Mouse (Mus musculus) heart, embryonic 16.5 days (tissue): ENCODE data around the gene Kirrel3. TPM values are rescaled to one million over a fixed set of nuclear protein-coding genes. Genes with fewer than 3 reads are reported as not detected.
A peak's percentile ranks its signal among the peaks of the same experiment; 100 is the strongest.

Source experiments
- ATAC-seq: fragments of 200-750 bp; cut with Nextera tagmentation; replicated peaks from 2 replicates; pipeline ENCODE4 v1.8.0; 2017; ENCODE audit warnings: moderate number of reproducible peaks; ENCODE audit not compliant: insufficient read depth, low FRiP score; ENCODE audit errors: extremely low read depth
- H3K27ac ChIP-seq: fragments of 300-500 bp; sonication (generic); 2 replicates; pipeline ENCODE4 v1.5.1; 2014; ENCODE audit warnings: mild to moderate bottlenecking, low read length, control low read depth, moderate library complexity
- H3K27me3 ChIP-seq: fragments of 300-500 bp; sonication (generic); 2 replicates; pipeline ENCODE4 v1.6.1; 2014; ENCODE audit warnings: low read length, mixed read lengths; ENCODE audit not compliant: control insufficient read depth, insufficient read depth
- H3K36me3 ChIP-seq: fragments of 300-500 bp; sonication (generic); 2 replicates; pipeline ENCODE4 v1.6.1; 2014; ENCODE audit not compliant: control insufficient read depth, insufficient read depth
- H3K4me1 ChIP-seq: fragments of 300-500 bp; sonication (generic); 2 replicates; pipeline ENCODE4 v1.6.1; 2014; ENCODE audit warnings: low read length, mixed read lengths; ENCODE audit not compliant: control insufficient read depth, insufficient read depth
- H3K4me2 ChIP-seq: fragments of 300-500 bp; sonication (generic); 2 replicates; pipeline ENCODE4 v1.6.1; 2014; ENCODE audit warnings: low read depth, mild to moderate bottlenecking, control low read depth, low read length
- H3K4me3 ChIP-seq: fragments of 300-500 bp; sonication (generic); 2 replicates; pipeline ENCODE4 v1.5.1; 2014; ENCODE audit warnings: mild to moderate bottlenecking, control low read depth, low read length
- H3K9ac ChIP-seq: fragments of 300-500 bp; sonication (generic); 2 replicates; pipeline ENCODE4 v1.6.1; 2014; ENCODE audit warnings: low read length, control low read depth
- H3K9me3 ChIP-seq: fragments of 300-500 bp; sonication (generic); replicated peaks from 2 replicates; pipeline ENCODE4 v1.6.1; 2016; ENCODE audit warnings: low read length; ENCODE audit not compliant: control insufficient read depth
- WGBS: fragments of 180-500 bp; shearing (Covaris S2); extraction: QIAGEN DNeasy Blood & Tissue Kit; methylation state at CpG from one replicate; pipeline ENCODE4 v1.1.7; 2014; 5-methylcytosine and 5-hydroxymethylcytosine counted together
- polyA plus RNA-seq: library from polyadenylated mRNA; unstranded; fragments of >200 nt; fragmentation: Nextera tagmentation; extraction: Ambion mirVana; gene quantifications from 2 replicates; pipeline ENCODE4 v1.2.1, GENCODE M21; 2015

The Kirrel3 gene
- polyA plus RNA-seq, 1 experiment from 2014 or later: 1.6 TPM

DNA sequence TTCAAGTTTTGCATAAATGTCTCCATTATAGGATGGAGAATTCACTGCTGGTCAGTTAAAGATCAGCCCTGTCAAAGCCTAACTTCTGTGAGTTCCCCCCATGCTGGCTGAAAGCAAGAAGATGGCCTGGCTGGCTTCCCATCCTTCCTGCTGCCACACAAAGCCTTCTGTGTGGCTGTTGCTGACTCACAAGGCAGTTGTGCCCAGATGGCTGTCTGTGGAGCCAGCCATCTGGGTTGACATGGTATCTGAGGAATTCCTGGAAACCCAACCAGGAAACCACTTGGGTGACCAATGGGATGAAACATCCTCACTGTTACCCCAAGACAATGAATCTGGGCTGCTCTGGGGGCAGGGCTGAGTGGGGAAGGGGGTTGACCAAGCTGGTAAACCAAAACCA lies 500.5 kb downstream of the Kirrel3 start:
- H3K4me2 ChIP-seq: no peak overlapping the region
- no peaks in the 10 kb centered on the region for H3K9me3 ChIP-seq
- H3K27ac ChIP-seq: no peak overlapping the region
- H3K27me3 ChIP-seq: no peaks in the 10 kb centered on the region; the same call in 1 of the 2 replicates
- no peak overlapping the region for H3K4me3 ChIP-seq
- no peak for ATAC-seq
- H3K36me3 ChIP-seq: no peaks in the 10 kb centered on the region
- no peaks in the 10 kb centered on the region for H3K4me1 ChIP-seq
- H3K9ac ChIP-seq: no peak overlapping the region

DNA sequence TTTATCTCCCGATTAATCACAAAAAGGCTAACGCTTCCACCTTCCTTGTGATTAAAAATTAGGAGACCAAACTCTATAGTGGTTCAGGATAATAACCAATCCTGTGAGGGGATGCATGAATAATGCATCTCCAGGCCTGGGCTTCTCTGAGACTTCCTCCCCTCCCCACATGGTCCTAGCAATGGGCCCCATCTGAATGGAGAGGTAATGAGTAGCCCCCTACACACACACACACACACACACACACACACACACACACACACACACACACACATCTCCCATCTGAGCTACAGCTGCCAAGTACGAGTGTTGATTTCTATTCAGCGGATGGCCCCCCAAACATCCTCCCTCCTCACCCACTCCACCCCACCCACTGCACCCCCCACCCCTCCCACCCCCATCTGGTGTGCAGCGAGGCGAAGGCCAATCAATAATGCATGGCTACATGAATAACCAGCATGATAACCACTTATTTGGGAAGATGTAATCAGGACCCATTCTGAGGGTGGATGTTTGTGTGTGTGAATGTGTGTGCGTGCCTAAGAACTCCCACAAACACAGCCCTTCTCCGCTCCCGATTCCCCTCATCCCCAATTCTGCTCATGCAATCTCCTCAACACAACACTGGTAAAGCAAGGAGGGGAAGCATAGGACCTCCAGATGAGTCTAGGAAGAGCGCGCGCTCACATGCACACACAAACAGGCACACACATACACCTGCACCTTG lies 501.9 kb downstream of the Kirrel3 start:
- Histone ChIP-seq H3K27ac (no peak overlapping the region), H3K4me1 (peaks cover 6% of the 10 kb centered on the region; the same call in 1 of the 2 replicates), H3K36me3 (no peaks in the 10 kb centered on the region), H3K4me2 (no peak overlapping the region), H3K9ac (no peak overlapping the region), H3K9me3 (no peaks in the 10 kb centered on the region), H3K27me3 (no peaks in the 10 kb centered on the region; the same call in 1 of the 2 replicates), H3K4me3 (no peak overlapping the region)
- 88% methylated on average over 12 of the region's 12 CpGs for WGBS
- ATAC-seq: no peak

GRCm38 (mm10) chr9:34988683-34989082 lies 503.0 kb downstream of the Kirrel3 start:
- WGBS: 80% methylated on average over 3 of the region's 3 CpGs
- H3K27me3 ChIP-seq: no peaks in the 10 kb centered on the region; the same call in 1 of the 2 replicates
- no peaks in the 10 kb centered on the region for H3K36me3 ChIP-seq
- no peak overlapping the region for H3K4me2 ChIP-seq
- no peak overlapping the region for H3K4me3 ChIP-seq
- no peak overlapping the region for H3K27ac ChIP-seq
- no peak for ATAC-seq
- H3K9me3 ChIP-seq: no peaks in the 10 kb centered on the region
- H3K4me1 ChIP-seq: peaks cover 16% of the 10 kb centered on the region
- H3K9ac ChIP-seq: no peak overlapping the region

- H3K27ac ChIP-seq: peak overlapping the region; percentile 47; the same call in 1 of the 2 replicates
- peaks cover 28% of the 10 kb centered on the region for H3K4me1 ChIP-seq
- no peaks in the 10 kb centered on the region for H3K27me3 ChIP-seq
- H3K4me3 ChIP-seq: no peak overlapping the region
- H3K9me3 ChIP-seq: no peaks in the 10 kb centered on the region
- no peak overlapping the region for H3K4me2 ChIP-seq
- 42% methylated on average over 4 of the region's 4 CpGs for WGBS
- no peak overlapping the region for H3K9ac ChIP-seq
- peak; percentile 14; the same call in 1 of the 2 replicates for ATAC-seq
- H3K36me3 ChIP-seq: no peaks in the 10 kb centered on the region
Measured at GRCm38 (mm10) chr9:34992201-34992600, 506.5 kb downstream of the Kirrel3 start.

GRCm38 (mm10) chr9:34993467-34994211 lies 507.9 kb downstream of the Kirrel3 start:
- 44% methylated on average over 4 of the region's 4 CpGs for WGBS
- Histone ChIP-seq H3K9ac (no peak overlapping the region), H3K27me3 (no peaks in the 10 kb centered on the region), H3K9me3 (no peaks in the 10 kb centered on the region), H3K36me3 (no peaks in the 10 kb centered on the region), H3K27ac (peak overlapping the region; percentile 91), H3K4me1 (peaks cover 37% of the 10 kb centered on the region), H3K4me3 (no peak overlapping the region), H3K4me2 (no peak overlapping the region)
- peak; percentile 81 for ATAC-seq

DNA sequence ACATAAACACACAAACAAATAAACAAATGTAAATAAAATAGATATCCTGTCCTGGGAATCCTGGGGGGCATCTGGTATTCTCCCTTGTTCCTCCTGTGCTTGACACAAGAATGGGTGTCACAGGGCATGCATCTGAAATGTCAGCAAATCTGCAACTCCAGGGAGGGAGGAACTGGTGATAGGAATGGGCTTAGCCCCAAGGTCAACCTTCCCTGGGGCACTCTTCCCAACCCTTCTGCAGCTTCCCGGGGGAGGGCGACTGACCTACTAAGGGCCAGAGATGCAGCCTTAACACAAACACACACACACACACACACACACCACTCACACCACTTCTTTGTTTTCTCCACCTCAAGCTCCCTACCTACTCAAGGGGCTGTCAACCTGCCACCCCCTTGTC lies 509.4 kb downstream of the Kirrel3 start:
- Histone ChIP-seq H3K27me3 (no peaks in the 10 kb centered on the region), H3K9me3 (no peaks in the 10 kb centered on the region), H3K4me3 (no peak overlapping the region), H3K9ac (no peak overlapping the region), H3K4me1 (peaks cover 43% of the 10 kb centered on the region), H3K4me2 (no peak overlapping the region), H3K27ac (no peak overlapping the region), H3K36me3 (no peaks in the 10 kb centered on the region)
- WGBS: 75% methylated on average over 2 of the region's 2 CpGs
- ATAC-seq: no peak

DNA sequence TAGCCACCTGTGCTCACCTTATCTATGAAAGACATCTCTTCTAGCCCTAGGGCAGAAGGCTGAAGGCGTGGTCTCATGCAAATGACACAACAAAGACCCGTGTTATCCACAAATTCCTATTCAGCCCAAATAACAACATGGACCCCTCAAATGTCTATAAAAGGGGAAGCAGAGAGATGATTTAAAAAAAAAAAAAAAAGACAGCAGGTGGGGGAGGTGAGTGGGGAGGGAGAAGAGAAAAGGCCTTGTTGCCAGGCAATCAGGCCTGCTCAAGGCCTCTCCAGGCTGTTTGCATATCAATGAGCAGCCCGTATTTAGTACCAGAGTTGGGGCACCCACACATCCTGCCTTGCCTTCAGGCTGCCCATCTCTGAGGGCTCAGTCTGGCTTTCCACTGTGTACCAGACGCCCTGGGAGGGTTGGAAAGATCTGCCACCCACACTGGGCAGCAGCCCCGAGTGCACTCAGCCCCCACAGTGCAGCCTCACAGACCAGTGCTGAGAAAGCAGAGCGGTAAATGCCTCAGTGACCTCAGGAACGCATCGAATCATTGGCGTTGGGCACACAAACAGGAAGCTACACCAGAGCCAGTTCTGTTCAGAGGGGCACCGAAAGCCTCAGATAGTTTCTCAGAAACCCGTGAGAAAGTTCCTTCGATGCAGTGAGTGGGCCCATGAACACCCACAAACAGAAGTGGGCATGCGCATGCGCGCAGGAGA lies 510.1 kb downstream of the Kirrel3 start:
- H3K27ac ChIP-seq: no peak overlapping the region
- peaks cover 43% of the 10 kb centered on the region for H3K4me1 ChIP-seq
- H3K4me2 ChIP-seq: no peak overlapping the region
- H3K9me3 ChIP-seq: no peaks in the 10 kb centered on the region
- 67% methylated on average over 15 of the region's 15 CpGs for WGBS
- no peak for ATAC-seq
- H3K27me3 ChIP-seq: no peaks in the 10 kb centered on the region
- no peak overlapping the region for H3K9ac ChIP-seq
- H3K4me3 ChIP-seq: no peak overlapping the region
- no peaks in the 10 kb centered on the region for H3K36me3 ChIP-seq

- 37% methylated on average over 9 of the region's 9 CpGs for WGBS
- ATAC-seq: peak; percentile 79
- H3K4me2 ChIP-seq: 0 out of 2 replicates have a peak overlapping the region, but pooled peaks have one; percentile 7
- H3K36me3 ChIP-seq: no peaks in the 10 kb centered on the region
- no peaks in the 10 kb centered on the region; the same call in 1 of the 2 replicates for H3K9me3 ChIP-seq
- peak overlapping the region; percentile 89 for H3K27ac ChIP-seq
- peak overlapping the region; percentile 28; the same call in 1 of the 2 replicates for H3K9ac ChIP-seq
- H3K4me3 ChIP-seq: no peak overlapping the region
- peaks cover 32% of the 10 kb centered on the region for H3K4me1 ChIP-seq
- H3K27me3 ChIP-seq: no peaks in the 10 kb centered on the region
Measured at GRCm38 (mm10) chr9:34997880-34998865, 512.5 kb downstream of the Kirrel3 start.
